In the genomic region with DNA sequence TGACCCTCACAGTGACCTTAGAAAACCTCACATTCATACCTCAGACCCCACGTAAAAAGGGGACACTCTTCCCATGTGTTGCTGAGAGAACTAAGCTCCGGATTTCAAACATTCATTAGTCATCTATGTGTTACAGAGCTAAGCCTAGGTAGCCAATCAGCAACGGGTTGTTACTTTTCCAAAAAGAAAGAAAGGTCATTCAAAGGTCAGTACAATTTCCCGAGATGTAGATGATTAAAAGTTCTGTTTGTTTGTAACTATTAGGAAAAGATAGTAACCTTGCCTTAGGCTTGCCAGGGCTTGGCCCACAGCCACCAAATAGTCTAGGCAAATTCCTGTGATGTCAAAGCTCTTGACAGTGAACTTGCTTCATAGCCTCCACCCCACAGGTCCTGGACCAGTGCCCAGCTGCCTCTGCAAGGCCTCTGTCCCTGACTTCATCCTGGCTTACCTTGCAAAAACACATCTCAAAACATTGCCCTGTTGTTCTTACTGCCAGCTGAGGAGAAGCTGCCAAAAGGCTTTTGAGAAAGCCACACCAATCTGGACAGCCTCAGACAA, we compare ENCODE assay signal across 8 mouse cellular contexts.
DNase-seq lines count a peak whose midpoint lies in the region; ATAC-seq and TF ChIP-seq lines count a peak whose summit lies in the region.

No protein-coding gene starts in this region.

- 28% methylated on average over 4 of the region's 4 CpGs for WGBS in heart, embryonic 13.5 days
- 4% methylated on average over 4 of the region's 4 CpGs for WGBS in liver, adult 2 months

- H3K27ac ChIP-seq in heart, embryonic 13.5 days (replicated peaks): peak overlapping the region; percentile 78
- peak overlapping the region; percentile 44; the same call in 1 of the 2 replicates for H3K27ac ChIP-seq in liver, adult 2 months (replicated peaks; ENCODE audit: insufficient read depth, low read depth, low read length)

- no peak for TF ChIP-seq CTCF in liver, adult 2 months (IDR thresholded peaks at IDR 0.05; ENCODE audit: low read depth, low read length)

- TF ChIP-seq POLR2A in liver, adult 2 months (IDR thresholded peaks at IDR 0.05; ENCODE audit: extremely low read depth, insufficient read depth, low read length): no peak

- no peaks in the 10 kb centered on the region for H3K36me3 ChIP-seq in heart, embryonic 13.5 days
- H3K36me3 ChIP-seq in liver, adult 2 months (ENCODE audit: control insufficient read depth, insufficient read depth, low read length): no peaks in the 10 kb centered on the region

- H3K27me3 ChIP-seq in heart, embryonic 13.5 days (replicated peaks): no peaks in the 10 kb centered on the region
- H3K27me3 ChIP-seq in liver, adult 2 months (ENCODE audit: control insufficient read depth, insufficient read depth, low read length): no peaks in the 10 kb centered on the region

- ATAC-seq in heart, embryonic 13.5 days (ENCODE audit: extremely low read depth, insufficient number of reproducible peaks, low FRiP score, low TSS enrichment): peak; percentile 72; the same call in 1 of the 2 replicates

- no peak overlapping the region for H3K9ac ChIP-seq in heart, embryonic 13.5 days
- H3K9ac ChIP-seq in liver, adult 2 months (ENCODE audit: low read depth, low read length): no peak overlapping the region

- peak; percentile 9 for DNase-seq in cerebellum, adult 11-12 months
- DNase-seq in cerebellum, adult 8-10 months: no peak
- DNase-seq in cerebellum, adult 9-10 months: peak; percentile 11
- peak; percentile 96 for DNase-seq in liver, adult 2 months (ENCODE audit: extremely low read depth, low read depth, low spot score)
- DNase-seq in testis, postnatal 14 days (ENCODE audit: low spot score): peak; percentile 82
- no peak for DNase-seq in right cerebral cortex, adult 2 months (ENCODE audit: low spot score in 2 of 2)
- no peak for DNase-seq in thymus, postnatal 10 days (ENCODE audit: low spot score in 2 of 2)

- H3K9me3 ChIP-seq in heart, embryonic 13.5 days: no peaks in the 10 kb centered on the region

- peak overlapping the region; percentile 18 for H3K4me2 ChIP-seq in heart, embryonic 13.5 days

- H3K4me1 ChIP-seq in heart, embryonic 13.5 days: peaks cover 41% of the 10 kb centered on the region
- peaks cover 12% of the 10 kb centered on the region for H3K4me1 ChIP-seq in liver, adult 2 months (ENCODE audit: control insufficient read depth, insufficient read depth, low read length)

- H3K79me2 ChIP-seq in liver, adult 2 months (ENCODE audit: control insufficient read depth, insufficient read depth, low read length): no peaks in the 10 kb centered on the region

- no peak overlapping the region for H3K4me3 ChIP-seq in heart, embryonic 13.5 days
- no peak overlapping the region for H3K4me3 ChIP-seq in liver, adult 2 months (ENCODE audit: insufficient read depth, low read depth, low read length)

Comparison
In these comparisons a context has a peak if more than half of its experiments do, and no peak if none do; other contexts are left out.
1. DNase-seq: peak in cerebellum, adult 11-12 months (single experiment), cerebellum, adult 9-10 months (single experiment), liver, adult 2 months (single experiment) and testis, postnatal 14 days (single experiment); none in cerebellum, adult 8-10 months (single experiment), right cerebral cortex, adult 2 months (0 of 2) and thymus, postnatal 10 days (0 of 2).